Mouse (Mus musculus): ENCODE measurements around the gene 6820408C15Rik. TPM values are rescaled to one million over a fixed set of nuclear protein-coding genes. Genes with fewer than 3 reads are reported as not detected.

Gene 6820408C15Rik
- polyA plus RNA-seq (2014; fragmentation: Nextera tagmentation; extraction: Ambion mirVana), result 0.22 and 0.52 TPM in 2 replicates

DNA sequence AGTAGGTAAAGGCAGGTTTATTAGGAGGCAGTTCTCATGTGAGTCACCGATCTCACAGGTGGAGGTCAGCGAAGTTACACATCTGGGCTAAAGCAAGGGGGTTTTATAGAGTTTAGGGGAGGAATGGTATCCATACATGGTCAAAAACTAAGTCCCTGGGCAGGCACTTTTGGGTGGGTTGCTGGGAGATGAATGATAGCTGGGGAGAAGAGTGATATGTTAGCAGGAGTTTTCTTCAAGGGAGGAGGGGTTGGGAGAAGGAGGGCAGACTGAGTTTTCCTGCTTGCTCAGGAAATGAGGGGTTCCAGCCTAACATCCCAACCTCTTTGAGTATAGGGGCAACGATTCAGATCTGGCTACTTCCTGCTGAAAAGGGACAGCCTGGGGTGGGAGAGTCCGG lies at the start of gene 6820408C15Rik:
Gene 6820408C15Rik, plus strand, starts transcription at position 301 of the 400 bp plus-strand sequence.
- 29% methylated on average over 4 of the region's 4 CpGs for WGBS
- DNase-seq (ENCODE audit: low spot score), result no peak
- ATAC-seq (ENCODE audit: insufficient read depth, low FRiP score, low TSS enrichment), result no peak
- H3K36me3 ChIP-seq (ENCODE audit: control insufficient read depth, insufficient read depth, low read length), result no peaks in the 10 kb centered on the region
- peak within 1 kb of the TSS; percentile 99 for H3K9ac ChIP-seq (ENCODE audit: low read length)
- no peaks in the 10 kb centered on the region for H3K27me3 ChIP-seq (ENCODE audit: control insufficient read depth, insufficient read depth, low read length)
- peak within 1 kb of the TSS; percentile 92 for H3K4me2 ChIP-seq (ENCODE audit: low read depth)
- H3K27ac ChIP-seq (ENCODE audit: low read depth, low read length), result peak within 1 kb of the TSS; percentile 90
- H3K9me3 ChIP-seq (ENCODE audit: control insufficient read depth, low read length), result 0 out of 2 replicates have a peak, but pooled peaks cover 3% of the 10 kb centered on the region
- peak within 1 kb of the TSS; percentile 81 for H3K4me3 ChIP-seq (ENCODE audit: low read depth, low read length)
- peaks cover 20% of the 10 kb centered on the region for H3K4me1 ChIP-seq (ENCODE audit: control insufficient read depth, insufficient read depth, low read length)

DNA sequence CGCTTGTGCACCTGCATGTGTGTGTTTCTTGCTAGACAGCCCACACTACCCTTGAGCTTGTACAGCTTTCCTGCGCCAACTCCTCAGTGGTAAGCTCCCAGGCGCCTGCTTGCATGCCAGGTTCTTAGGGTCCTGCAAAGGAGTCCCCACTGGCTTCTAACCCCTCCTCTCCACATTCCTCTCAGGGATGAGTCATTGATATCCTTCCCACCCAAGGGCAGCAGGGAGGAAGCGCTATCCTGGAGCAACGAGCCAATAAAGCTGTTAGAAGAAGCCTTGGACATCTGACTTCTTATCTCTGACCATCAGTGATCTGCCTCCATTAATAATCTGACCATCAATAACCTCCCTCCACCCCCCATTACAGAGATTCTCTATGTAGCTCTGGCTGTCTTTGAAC lies 47.5 kb upstream of the 6820408C15Rik start:
- Histone ChIP-seq H3K4me1 (ENCODE audit: control insufficient read depth, insufficient read depth, low read length) (no peaks in the 10 kb centered on the region), H3K4me2 (ENCODE audit: low read depth) (no peak overlapping the region), H3K36me3 (ENCODE audit: control insufficient read depth, insufficient read depth, low read length) (no peaks in the 10 kb centered on the region), H3K9me3 (ENCODE audit: control insufficient read depth, low read length) (no peaks in the 10 kb centered on the region), H3K27ac (ENCODE audit: low read depth, low read length) (no peak overlapping the region), H3K27me3 (ENCODE audit: control insufficient read depth, insufficient read depth, low read length) (no peaks in the 10 kb centered on the region), H3K4me3 (ENCODE audit: low read depth, low read length) (no peak overlapping the region), H3K9ac (ENCODE audit: low read length) (no peak overlapping the region)
- DNase-seq (ENCODE audit: low spot score) (no peak), ATAC-seq (ENCODE audit: insufficient read depth, low FRiP score, low TSS enrichment) (no peak)
- WGBS, result 89% methylated on average over 5 of the region's 5 CpGs

DNA sequence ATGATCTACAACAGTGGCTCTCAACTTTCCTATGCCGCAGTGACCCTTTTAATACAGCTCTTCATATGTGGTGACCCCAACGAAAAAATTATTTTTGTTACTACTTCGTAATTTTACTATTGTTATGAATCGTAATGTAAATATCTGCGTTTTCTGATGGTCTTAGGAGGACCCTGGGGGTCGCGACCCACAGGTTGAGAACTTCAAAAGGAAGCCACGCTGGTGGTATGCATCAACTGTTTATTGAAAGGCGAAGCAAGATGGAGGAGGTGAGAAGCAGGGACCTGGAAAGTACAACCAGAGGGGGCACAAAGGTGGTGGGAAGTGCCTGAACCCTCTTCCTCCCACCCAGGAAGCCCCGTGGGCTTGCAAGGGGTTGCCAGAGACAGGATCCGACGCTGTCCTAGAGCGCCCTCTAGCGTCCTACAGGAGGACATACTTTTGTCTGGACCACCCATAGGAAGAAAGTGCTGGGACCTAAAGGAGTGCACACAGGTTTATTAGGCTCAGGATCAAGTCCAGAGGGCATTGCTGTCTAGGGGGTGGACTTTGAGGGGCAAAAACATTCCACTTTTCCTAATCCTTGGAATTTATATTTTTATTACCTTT lies 46.8 kb upstream of the 6820408C15Rik start:
- H3K36me3 ChIP-seq (ENCODE audit: control insufficient read depth, insufficient read depth, low read length), result no peaks in the 10 kb centered on the region
- H3K27me3 ChIP-seq (ENCODE audit: control insufficient read depth, insufficient read depth, low read length), result no peaks in the 10 kb centered on the region
- no peak overlapping the region for H3K27ac ChIP-seq (ENCODE audit: low read depth, low read length)
- H3K4me3 ChIP-seq (ENCODE audit: low read depth, low read length), result no peak overlapping the region
- H3K4me2 ChIP-seq (ENCODE audit: low read depth), result no peak overlapping the region
- WGBS, result 29% methylated on average over 14 of the region's 14 CpGs
- no peak overlapping the region for H3K9ac ChIP-seq (ENCODE audit: low read length)
- no peaks in the 10 kb centered on the region for H3K9me3 ChIP-seq (ENCODE audit: control insufficient read depth, low read length)
- H3K4me1 ChIP-seq (ENCODE audit: control insufficient read depth, insufficient read depth, low read length), result no peaks in the 10 kb centered on the region
- DNase-seq (ENCODE audit: low spot score) (peak; percentile 69), ATAC-seq (ENCODE audit: insufficient read depth, low FRiP score, low TSS enrichment) (peak; percentile 67)

DNA sequence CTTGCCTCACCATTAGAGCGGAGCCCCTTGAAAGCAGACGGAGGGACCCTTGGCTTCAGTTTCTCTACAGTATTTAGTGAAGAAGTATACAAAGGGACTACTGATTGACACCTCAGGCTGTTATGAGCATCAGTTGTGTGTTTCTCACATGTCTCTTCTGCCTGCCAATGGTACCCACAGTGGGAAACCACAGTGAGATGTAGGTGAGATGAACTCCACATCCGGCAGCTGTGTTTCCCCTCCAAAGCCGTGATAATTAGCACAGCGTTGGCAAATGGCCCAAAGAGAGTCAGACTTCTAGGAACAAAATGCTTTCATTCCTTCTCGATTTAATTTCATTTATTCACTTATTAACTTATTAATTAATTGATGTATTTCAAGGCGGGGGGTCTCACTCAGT lies 43.3 kb upstream of the 6820408C15Rik start:
- DNase-seq (ENCODE audit: low spot score) (no peak), ATAC-seq (ENCODE audit: insufficient read depth, low FRiP score, low TSS enrichment) (no peak)
- Histone ChIP-seq H3K4me2 (ENCODE audit: low read depth) (no peak overlapping the region), H3K27ac (ENCODE audit: low read depth, low read length) (no peak overlapping the region), H3K9me3 (ENCODE audit: control insufficient read depth, low read length) (no peaks in the 10 kb centered on the region), H3K4me1 (ENCODE audit: control insufficient read depth, insufficient read depth, low read length) (peaks cover 5% of the 10 kb centered on the region), H3K27me3 (ENCODE audit: control insufficient read depth, insufficient read depth, low read length) (no peaks in the 10 kb centered on the region; the same call in 1 of the 2 replicates), H3K4me3 (ENCODE audit: low read depth, low read length) (no peak overlapping the region), H3K36me3 (ENCODE audit: control insufficient read depth, insufficient read depth, low read length) (no peaks in the 10 kb centered on the region), H3K9ac (ENCODE audit: low read length) (no peak overlapping the region)
- 85% methylated on average over 7 of the region's 7 CpGs for WGBS

DNA sequence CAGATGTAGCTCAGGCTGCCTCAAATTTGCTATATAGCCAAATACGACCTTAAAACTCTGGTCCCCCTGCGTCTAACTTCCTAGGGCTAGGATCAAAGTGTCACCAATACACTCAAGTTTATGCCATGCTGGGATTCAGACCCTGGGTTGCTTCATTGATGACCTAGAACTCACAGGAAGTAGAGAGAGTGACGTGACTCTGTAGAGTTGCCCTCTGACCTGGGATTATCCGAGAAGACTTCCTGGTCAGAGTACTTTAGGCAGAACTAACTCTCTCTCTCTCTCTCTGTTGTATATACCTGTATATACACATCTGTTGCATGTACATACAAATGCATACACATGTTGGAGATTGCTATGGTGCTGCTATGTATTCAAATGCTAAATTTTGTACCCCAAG lies 42.7 kb upstream of the 6820408C15Rik start:
- Histone ChIP-seq H3K36me3 (ENCODE audit: control insufficient read depth, insufficient read depth, low read length) (no peaks in the 10 kb centered on the region), H3K9me3 (ENCODE audit: control insufficient read depth, low read length) (no peaks in the 10 kb centered on the region), H3K27ac (ENCODE audit: low read depth, low read length) (no peak overlapping the region), H3K27me3 (ENCODE audit: control insufficient read depth, insufficient read depth, low read length) (no peaks in the 10 kb centered on the region; the same call in 1 of the 2 replicates), H3K4me2 (ENCODE audit: low read depth) (no peak overlapping the region), H3K4me1 (ENCODE audit: control insufficient read depth, insufficient read depth, low read length) (peaks cover 5% of the 10 kb centered on the region), H3K9ac (ENCODE audit: low read length) (no peak overlapping the region), H3K4me3 (ENCODE audit: low read depth, low read length) (no peak overlapping the region)
- DNase-seq (ENCODE audit: low spot score) (no peak), ATAC-seq (ENCODE audit: insufficient read depth, low FRiP score, low TSS enrichment) (no peak)
- 69% methylated on average over 4 of the region's 4 CpGs for WGBS

DNA sequence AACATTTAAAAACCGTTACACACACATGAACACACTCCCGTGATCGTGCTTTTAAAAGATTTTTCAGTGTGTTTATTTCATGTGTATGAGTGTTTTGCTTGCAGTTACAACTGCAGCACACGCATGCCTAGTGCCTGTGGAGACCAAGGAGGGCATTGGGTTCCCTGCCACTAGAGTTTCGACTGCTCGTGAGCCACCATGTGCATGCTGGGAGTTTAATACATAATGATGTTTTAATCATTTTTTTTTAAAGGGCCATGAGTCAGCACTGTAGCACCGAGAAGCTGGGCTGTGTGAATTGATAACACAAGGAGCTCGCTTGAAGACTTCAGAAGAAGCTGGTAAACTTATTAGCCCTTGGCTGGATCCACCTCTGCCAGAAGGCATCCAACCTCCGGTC lies 41.8 kb upstream of the 6820408C15Rik start:
- H3K27me3 ChIP-seq (ENCODE audit: control insufficient read depth, insufficient read depth, low read length), result no peaks in the 10 kb centered on the region; the same call in 1 of the 2 replicates
- no peak overlapping the region for H3K9ac ChIP-seq (ENCODE audit: low read length)
- H3K4me2 ChIP-seq (ENCODE audit: low read depth), result no peak overlapping the region
- H3K4me1 ChIP-seq (ENCODE audit: control insufficient read depth, insufficient read depth, low read length), result peaks cover 5% of the 10 kb centered on the region
- no peak overlapping the region for H3K27ac ChIP-seq (ENCODE audit: low read depth, low read length)
- ATAC-seq (ENCODE audit: insufficient read depth, low FRiP score, low TSS enrichment) (no peak), DNase-seq (ENCODE audit: low spot score) (no peak)
- H3K4me3 ChIP-seq (ENCODE audit: low read depth, low read length), result no peak overlapping the region
- no peaks in the 10 kb centered on the region for H3K36me3 ChIP-seq (ENCODE audit: control insufficient read depth, insufficient read depth, low read length)
- WGBS, result 80% methylated on average over 9 of the region's 9 CpGs
- H3K9me3 ChIP-seq (ENCODE audit: control insufficient read depth, low read length), result no peaks in the 10 kb centered on the region

DNA sequence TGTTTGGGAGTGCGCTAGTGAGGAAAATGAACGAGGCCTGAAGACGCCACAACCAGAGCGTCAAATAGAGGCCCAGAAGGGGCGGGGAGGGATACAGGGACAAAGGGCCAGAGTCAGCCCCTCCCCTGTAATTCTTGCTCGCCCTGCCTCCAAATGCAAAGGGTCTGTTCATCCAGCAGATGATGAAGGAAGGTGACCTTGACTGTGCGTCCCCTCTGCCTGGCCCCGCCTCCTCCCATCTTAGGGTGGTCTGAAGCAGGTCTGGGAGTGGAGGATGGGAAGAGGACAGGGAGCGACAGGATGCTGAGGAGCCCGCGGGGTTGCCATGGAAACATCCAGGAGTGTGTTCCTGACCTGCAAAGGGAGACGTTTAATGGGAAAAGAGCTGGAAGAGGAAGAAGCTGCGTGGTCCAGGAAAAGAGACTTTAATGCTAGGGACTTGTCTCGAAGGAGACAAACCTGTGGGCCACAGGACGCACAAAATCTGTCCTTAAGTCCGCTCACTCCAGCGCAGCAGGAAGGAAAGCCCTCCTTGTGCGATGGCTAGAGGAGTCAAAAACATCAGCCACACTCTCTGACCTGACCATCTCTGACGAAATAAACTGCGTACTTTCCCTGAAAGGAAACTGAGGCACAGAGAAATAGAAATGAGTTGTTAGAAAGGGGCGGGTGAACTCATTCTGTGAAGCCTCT lies 39.6 kb upstream of the 6820408C15Rik start:
- 3% methylated on average over 21 of the region's 21 CpGs for WGBS
- no peak overlapping the region for H3K4me3 ChIP-seq (ENCODE audit: low read depth, low read length)
- H3K9ac ChIP-seq (ENCODE audit: low read length), result peak overlapping the region; percentile 43; the same call in 1 of the 2 replicates
- no peaks in the 10 kb centered on the region for H3K9me3 ChIP-seq (ENCODE audit: control insufficient read depth, low read length)
- H3K4me1 ChIP-seq (ENCODE audit: control insufficient read depth, insufficient read depth, low read length), result peaks cover 5% of the 10 kb centered on the region
- peak overlapping the region; percentile 57 for H3K27ac ChIP-seq (ENCODE audit: low read depth, low read length)
- H3K27me3 ChIP-seq (ENCODE audit: control insufficient read depth, insufficient read depth, low read length), result no peaks in the 10 kb centered on the region; the same call in 1 of the 2 replicates
- peak overlapping the region; percentile 40 for H3K4me2 ChIP-seq (ENCODE audit: low read depth)
- DNase-seq (ENCODE audit: low spot score) (peak; percentile 76), ATAC-seq (ENCODE audit: insufficient read depth, low FRiP score, low TSS enrichment) (peak; percentile 86)
- no peaks in the 10 kb centered on the region for H3K36me3 ChIP-seq (ENCODE audit: control insufficient read depth, insufficient read depth, low read length)

DNA sequence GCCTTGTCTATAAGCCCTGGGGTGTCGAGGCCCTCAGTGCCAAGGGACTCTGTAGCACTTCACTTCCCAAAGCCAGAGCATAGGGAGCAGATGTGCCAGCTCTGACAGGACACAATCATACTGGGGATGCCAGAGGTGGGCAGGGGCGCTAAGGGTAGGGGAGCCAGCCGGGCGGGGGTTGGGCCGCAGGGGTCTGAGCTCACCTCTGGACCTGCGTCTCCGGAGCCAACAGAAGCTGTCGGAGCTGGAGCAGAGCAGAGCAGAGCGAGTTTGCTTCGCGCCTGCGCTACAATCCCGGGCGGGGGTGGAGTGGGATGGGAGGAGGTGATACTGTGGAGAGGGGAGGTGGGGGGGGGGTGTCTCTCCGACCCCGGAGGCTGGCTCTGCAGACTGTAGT lies 39.0 kb upstream of the 6820408C15Rik start, which contains the start of gene Nrsn2:
Gene Nrsn2, minus strand, starts transcription at position 294 of the 397 bp plus-strand sequence.
- ATAC-seq (ENCODE audit: insufficient read depth, low FRiP score, low TSS enrichment) (peak; percentile 60), DNase-seq (ENCODE audit: low spot score) (peak; percentile 45)
- Histone ChIP-seq H3K36me3 (ENCODE audit: control insufficient read depth, insufficient read depth, low read length) (no peaks in the 10 kb centered on the region), H3K27ac (ENCODE audit: low read depth, low read length) (peak within 1 kb of the TSS; percentile 57), H3K9me3 (ENCODE audit: control insufficient read depth, low read length) (no peaks in the 10 kb centered on the region), H3K9ac (ENCODE audit: low read length) (peak within 1 kb of the TSS; percentile 43; the same call in 1 of the 2 replicates), H3K4me3 (ENCODE audit: low read depth, low read length) (no peak within 1 kb of the TSS), H3K4me1 (ENCODE audit: control insufficient read depth, insufficient read depth, low read length) (peaks cover 5% of the 10 kb centered on the region), H3K27me3 (ENCODE audit: control insufficient read depth, insufficient read depth, low read length) (no peaks in the 10 kb centered on the region; the same call in 1 of the 2 replicates), H3K4me2 (ENCODE audit: low read depth) (peak within 1 kb of the TSS; percentile 40)
- whole genome bisulfite sequencing, result under 1% methylated on average over 16 of the region's 16 CpGs

Measured in neural tube, embryonic 11.5 days (tissue).